Mouse (Mus musculus) heart, embryonic 15.5 days (tissue): ENCODE results near the gene Gm9268. TPM values are rescaled to one million over a fixed set of nuclear protein-coding genes. Genes with fewer than 3 reads are reported as not detected.
"Not testable (repeated sequence)": the region's sequence is repeated elsewhere in the genome, so short reads cannot be mapped to it uniquely, and the experiment has no call there.

Experiments used
- ATAC-seq: fragments of 200-750 bp; cut with Nextera tagmentation; replicated peaks from 2 replicates; pipeline ENCODE4 v1.8.0; 2017; ENCODE audit warnings: low read depth, moderate TSS enrichment; ENCODE audit not compliant: insufficient number of reproducible peaks, insufficient read depth, low FRiP score
- H3K27ac ChIP-seq: fragments of 300-500 bp; sonication (generic); 2 replicates; pipeline ENCODE4 v1.5.1; 2015; ENCODE audit warnings: mild to moderate bottlenecking, inconsistent platforms
- H3K27me3 ChIP-seq: fragments of 300-500 bp; sonication (generic); 2 replicates; pipeline ENCODE4 v1.6.1; 2015; ENCODE audit warnings: inconsistent platforms
- H3K36me3 ChIP-seq: fragments of 300-500 bp; sonication (generic); 2 replicates; pipeline ENCODE4 v1.6.1; 2015; ENCODE audit warnings: mild to moderate bottlenecking, inconsistent platforms
- H3K4me1 ChIP-seq: fragments of 300-500 bp; sonication (generic); replicated peaks from 2 replicates; pipeline ENCODE4 v1.6.1; 2015; ENCODE audit warnings: inconsistent platforms
- H3K4me2 ChIP-seq: fragments of 300-500 bp; sonication (generic); 2 replicates; pipeline ENCODE4 v1.6.1; 2015; ENCODE audit warnings: inconsistent platforms, mild to moderate bottlenecking, moderate library complexity
- H3K4me3 ChIP-seq: fragments of 300-500 bp; sonication (generic); 2 replicates; pipeline ENCODE4 v1.5.1; 2015; ENCODE audit warnings: mild to moderate bottlenecking, inconsistent platforms
- H3K9ac ChIP-seq: fragments of 300-500 bp; sonication (generic); 2 replicates; pipeline ENCODE4 v1.6.1; 2015; ENCODE audit warnings: mild to moderate bottlenecking, inconsistent platforms
- H3K9me3 ChIP-seq: fragments of 300-500 bp; sonication (generic); replicated peaks from 2 replicates; pipeline ENCODE4 v1.6.1; 2016; ENCODE audit warnings: inconsistent platforms
- WGBS: fragments of 180-500 bp; shearing (Covaris S2); methylation state at CpG from one replicate; pipeline ENCODE4 v1.1.7; 2015; ENCODE audit warnings: mixed read lengths; 5-methylcytosine and 5-hydroxymethylcytosine counted together
- polyA plus RNA-seq: library from polyadenylated mRNA; unstranded; fragments of >200 nt; fragmentation: Nextera tagmentation; extraction: Ambion mirVana; gene quantifications from 2 replicates; pipeline ENCODE4 v1.2.1, GENCODE M21; 2015

Gm9268 gene
- not detected in 2 replicates for polyA plus RNA-seq

- H3K9ac ChIP-seq, H3K4me1 ChIP-seq, ATAC-seq, H3K36me3 ChIP-seq, H3K4me3 ChIP-seq, H3K27ac ChIP-seq, H3K27me3 ChIP-seq, H3K9me3 ChIP-seq, H3K4me2 ChIP-seq: not testable (repeated sequence)
- WGBS, result no CpG with 5 or more reads among the region's 1 CpGs
Observed at GRCm38 (mm10) chr7:43018465-43018864, at the start of gene Gm9268. TSS of gene Gm9268 (plus strand) at chr7:43018765.

DNA sequence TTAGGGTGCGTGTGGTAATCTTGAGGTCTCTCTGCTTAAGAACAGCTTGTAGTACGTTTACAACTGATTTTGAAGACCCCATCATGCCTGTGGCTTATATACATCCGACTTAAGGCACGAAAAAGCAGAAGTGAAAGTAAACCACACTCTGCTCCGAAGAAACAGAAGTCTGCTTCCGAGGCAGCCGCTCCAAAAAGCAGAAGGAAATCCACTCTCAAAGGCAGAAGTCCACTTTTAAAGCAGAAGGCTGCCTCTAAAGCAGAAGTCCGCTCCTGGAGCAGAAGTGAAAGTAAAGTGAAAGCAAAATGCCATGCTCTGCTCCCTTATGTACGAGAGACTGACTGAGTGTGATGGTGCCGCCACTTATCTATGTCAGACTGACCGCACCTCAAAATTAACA is 38.5 kb upstream of the Gm9268 start:
- no peaks in the 10 kb centered on the region for H3K36me3 ChIP-seq
- no peak overlapping the region for H3K9ac ChIP-seq
- H3K4me1 ChIP-seq, result no peaks in the 10 kb centered on the region
- no peak overlapping the region for H3K4me2 ChIP-seq
- ATAC-seq, result no peak
- H3K27ac ChIP-seq, result no peak overlapping the region
- no peaks in the 10 kb centered on the region for H3K27me3 ChIP-seq
- peaks cover 32% of the 10 kb centered on the region for H3K9me3 ChIP-seq
- WGBS, result 70% methylated on average over 11 of the region's 11 CpGs
- no peak overlapping the region for H3K4me3 ChIP-seq

GRCm38 (mm10) chr7:42980739-42981138 is 37.8 kb upstream of the Gm9268 start:
- H3K9me3 ChIP-seq, result peaks cover 32% of the 10 kb centered on the region
- 80% methylated on average over 10 of the region's 10 CpGs for WGBS
- no peak overlapping the region for H3K27ac ChIP-seq
- no peaks in the 10 kb centered on the region for H3K27me3 ChIP-seq
- no peak overlapping the region for H3K4me2 ChIP-seq
- no peaks in the 10 kb centered on the region for H3K4me1 ChIP-seq
- ATAC-seq, result no peak
- H3K4me3 ChIP-seq, result no peak overlapping the region
- H3K9ac ChIP-seq, result no peak overlapping the region
- H3K36me3 ChIP-seq, result no peaks in the 10 kb centered on the region

- Histone ChIP-seq H3K27ac (no peak overlapping the region), H3K9ac (no peak overlapping the region), H3K9me3 (no peaks in the 10 kb centered on the region; the same call in 1 of the 2 replicates), H3K4me1 (no peaks in the 10 kb centered on the region), H3K4me3 (no peak overlapping the region), H3K27me3 (no peaks in the 10 kb centered on the region), H3K36me3 (no peaks in the 10 kb centered on the region), H3K4me2 (no peak overlapping the region)
- WGBS, result 78% methylated on average over 8 of the region's 8 CpGs
- ATAC-seq, result no peak
Observed at GRCm38 (mm10) chr7:43077831-43078230, 59.3 kb downstream of the Gm9268 start.

Other genes starting within 250 kb of the Gm9268 start
- gene Vmn2r62, start 225.2 kb upstream of the Gm9268 start, polyA plus RNA-seq, result not detected in 2 replicates
- gene Gm2381, start 151.5 kb upstream of the Gm9268 start, polyA plus RNA-seq, result not detected in 2 replicates
- gene Vmn2r63, start 84.9 kb upstream of the Gm9268 start, polyA plus RNA-seq, result not detected in 2 replicates
- not detected in 2 replicates for gene Zfp936, start 95.5 kb downstream of the Gm9268 start, polyA plus RNA-seq